Mouse (Mus musculus) embryonic facial prominence, embryonic 13.5 days (tissue): ENCODE measurements around the gene Cbarp. TPM values are rescaled to one million over a fixed set of nuclear protein-coding genes. Genes with fewer than 3 reads are reported as not detected.

Experiments used
- polyA plus RNA-seq: library from polyadenylated mRNA; unstranded; fragments of >200 nt; fragmentation: Nextera tagmentation; extraction: Ambion mirVana; gene quantifications from 2 replicates; pipeline ENCODE4 v1.2.1, GENCODE M21; 2015

The Cbarp gene
- polyA plus RNA-seq, 1 experiment from 2014 or later: 9.8 TPM

Other genes starting within 250 kb of the Cbarp start
- not detected in 2 replicates for gene Cfd, start 250.0 kb downstream of the Cbarp start, polyA plus RNA-seq
- 47.6 and 49.3 TPM in 2 replicates for gene Med16, start 231.9 kb downstream of the Cbarp start, polyA plus RNA-seq
- 8.1 and 29.9 TPM in 2 replicates for gene Gm26602, start 230.0 kb downstream of the Cbarp start, polyA plus RNA-seq
- 0.98 and 1.3 TPM in 2 replicates for gene Kiss1r, start 223.9 kb downstream of the Cbarp start, polyA plus RNA-seq
- gene R3hdm4, start 219.6 kb downstream of the Cbarp start, polyA plus RNA-seq: 190 and 206 TPM in 2 replicates
- 5.3 and 6.9 TPM in 2 replicates for gene Arid3a, start 213.8 kb downstream of the Cbarp start, polyA plus RNA-seq
- gene Wdr18, start 180.7 kb downstream of the Cbarp start, polyA plus RNA-seq: 97.7 and 106 TPM in 2 replicates
- gene Grin3b, start 170.1 kb downstream of the Cbarp start, polyA plus RNA-seq: 0.52 and 0.83 TPM in 2 replicates
- 15.4 and 17.0 TPM in 2 replicates for gene Tmem259, start 156.5 kb downstream of the Cbarp start, polyA plus RNA-seq
- gene Cnn2, start 152.3 kb downstream of the Cbarp start, polyA plus RNA-seq: 298 and 319 TPM in 2 replicates
- 2.2 and 2.6 TPM in 2 replicates for gene Abca7, start 144.3 kb downstream of the Cbarp start, polyA plus RNA-seq
- 3.9 and 4.6 TPM in 2 replicates for gene Arhgap45, start 124.2 kb downstream of the Cbarp start, polyA plus RNA-seq
- gene Polr2e, start 101.0 kb downstream of the Cbarp start, polyA plus RNA-seq: 247 and 265 TPM in 2 replicates
- gene Gpx4, start 93.7 kb downstream of the Cbarp start, polyA plus RNA-seq: 445 and 488 TPM in 2 replicates
- 15.8 and 16.1 TPM in 2 replicates for gene Sbno2, start 35.3 kb downstream of the Cbarp start, polyA plus RNA-seq
- 18.5 and 19.0 TPM in 2 replicates for gene Stk11, start 25.0 kb downstream of the Cbarp start, polyA plus RNA-seq
- gene Atp5d, start 2.2 kb downstream of the Cbarp start, polyA plus RNA-seq: 491 and 513 TPM in 2 replicates
- 21.2 and 25.7 TPM in 2 replicates for gene Midn, start 7.4 kb upstream of the Cbarp start, polyA plus RNA-seq
- 142 and 162 TPM in 2 replicates for gene Cirbp, start 25.1 kb upstream of the Cbarp start, polyA plus RNA-seq
- gene 1600002K03Rik, start 32.1 kb upstream of the Cbarp start, polyA plus RNA-seq: 11.0 and 11.6 TPM in 2 replicates
- 26.8 and 38.8 TPM in 2 replicates for gene Efna2, start 38.6 kb upstream of the Cbarp start, polyA plus RNA-seq
- gene Mum1, start 85.6 kb upstream of the Cbarp start, polyA plus RNA-seq: 96.1 and 97.6 TPM in 2 replicates
- gene Ndufs7, start 108.3 kb upstream of the Cbarp start, polyA plus RNA-seq: 266 and 299 TPM in 2 replicates
- gene Gamt, start 120.2 kb upstream of the Cbarp start, polyA plus RNA-seq: 27.2 and 33.6 TPM in 2 replicates
- 66.0 and 70.6 TPM in 2 replicates for gene Dazap1, start 120.7 kb upstream of the Cbarp start, polyA plus RNA-seq
- 1,000 and 1,047 TPM in 2 replicates for gene Rps15, start 151.6 kb upstream of the Cbarp start, polyA plus RNA-seq
- 9.3 and 9.4 TPM in 2 replicates for gene Apc2, start 155.1 kb upstream of the Cbarp start, polyA plus RNA-seq
- gene 2310011J03Rik, start 179.7 kb upstream of the Cbarp start, polyA plus RNA-seq: 49.3 and 57.9 TPM in 2 replicates
- gene Pcsk4, start 188.7 kb upstream of the Cbarp start, polyA plus RNA-seq: 4.4 and 4.9 TPM in 2 replicates
- 6.0 and 6.3 TPM in 2 replicates for gene Reep6, start 189.1 kb upstream of the Cbarp start, polyA plus RNA-seq
- gene Adamtsl5, start 207.6 kb upstream of the Cbarp start, polyA plus RNA-seq: 3.2 and 4.3 TPM in 2 replicates
- gene Plk5, start 215.6 kb upstream of the Cbarp start, polyA plus RNA-seq: 1.8 and 2.6 TPM in 2 replicates
- 8.9 and 10.4 TPM in 2 replicates for gene Mex3d, start 246.8 kb upstream of the Cbarp start, polyA plus RNA-seq